Mouse (Mus musculus): Measurements from ENCODE around the gene Olfml3.

- TF ChIP-seq CTCF (IDR thresholded peaks at IDR 0.05; ENCODE audit: borderline replicate concordance, insufficient read depth, low read length) (no peak), POLR2A (IDR thresholded peaks at IDR 0.05; ENCODE audit: low read depth, low read length) (no peak)
These were observed 59.0 kb downstream of the Olfml3 start for GRCm38 (mm10) chr3:103678811-103679210.

All from embryonic fibroblast, embryonic 13.5 days (primary cell).